Comparison of ENCODE assay signal across 9 mouse cellular contexts in genomic region chr8:89045218-89045601, GRCm38 (mm10). TPM values are rescaled to one million over a fixed set of nuclear protein-coding genes. Genes with fewer than 3 reads are reported as not detected.
DNase-seq lines count a peak whose midpoint lies in the region; ATAC-seq and TF ChIP-seq lines count a peak whose summit lies in the region.
"Had no signal": no experiment of that assay in that cellular context is flagged by ENCODE, and none has a peak within 500 bp of the region (broad histone marks: within the 10 kb centered on the region; RNA-seq: fewer than 3 reads in every experiment).

No protein-coding gene starts in this region.

- H3K27me3 ChIP-seq in hindbrain, embryonic 11.5 days (ENCODE audit: control insufficient read depth, insufficient read depth, low read length): peaks cover 23% of the 10 kb centered on the region
- peaks cover 78% of the 10 kb centered on the region for H3K27me3 ChIP-seq in liver, embryonic 14.5 days (ENCODE audit: control insufficient read depth, insufficient read depth, low read length)
- peaks cover 28% of the 10 kb centered on the region for H3K27me3 ChIP-seq in stomach, postnatal 0 days (ENCODE audit: control insufficient read depth, insufficient read depth, low read length)

- no peak for TF ChIP-seq EP300 in liver, embryonic 14.5 days (IDR thresholded peaks at IDR 0.05; ENCODE audit: low read depth)
- no peak for TF ChIP-seq EP300 in stomach, postnatal 0 days (optimal IDR thresholded peaks at IDR 0.05)

- DNase-seq in right cerebral cortex, postnatal 25 days: peak; percentile 14
- no peak for DNase-seq in right cerebral cortex, adult 2 months (ENCODE audit: low spot score in 2 of 2)
- no peak for DNase-seq in hindbrain, embryonic 11.5 days (ENCODE audit: low spot score)
- no peak for DNase-seq in liver, embryonic 14.5 days (ENCODE audit: low read depth in 3 of 3, low spot score in 3 of 3)
- peak; percentile 17 for DNase-seq in stomach, postnatal 0 days (ENCODE audit: low spot score)
- no peak for DNase-seq in lung, adult 18-20 months
- DNase-seq in urinary bladder, adult 18-20 months (ENCODE audit: low spot score in 2 of 2): no peak
- no peak for DNase-seq in thymus, postnatal 25 days

- H3K9me3 ChIP-seq in hindbrain, embryonic 11.5 days (ENCODE audit: control insufficient read depth, low read length): no peaks in the 10 kb centered on the region
- no peaks in the 10 kb centered on the region for H3K9me3 ChIP-seq in liver, embryonic 14.5 days (ENCODE audit: control insufficient read depth, low read length)
- no peaks in the 10 kb centered on the region for H3K9me3 ChIP-seq in stomach, postnatal 0 days (ENCODE audit: control insufficient read depth, low read length)
- H3K9me3 ChIP-seq: lung, embryonic 15.5 days had no signal

- H3K9ac ChIP-seq in hindbrain, embryonic 11.5 days (ENCODE audit: low read depth, low read length): peak overlapping the region; percentile 96
- no peak overlapping the region for H3K9ac ChIP-seq in liver, embryonic 14.5 days (replicated peaks)
- no peak overlapping the region for H3K9ac ChIP-seq in stomach, postnatal 0 days (ENCODE audit: low read length)
- H3K9ac ChIP-seq: lung, embryonic 15.5 days had no signal

- H3K4me2 ChIP-seq in hindbrain, embryonic 11.5 days (replicated peaks; ENCODE audit: low read depth, low read length): peak overlapping the region; percentile 77
- peak overlapping the region; percentile 49 for H3K4me2 ChIP-seq in liver, embryonic 14.5 days (ENCODE audit: low read depth)
- H3K4me2 ChIP-seq in stomach, postnatal 0 days (replicated peaks; ENCODE audit: low read depth): peak overlapping the region; percentile 17; the same call in 1 of the 2 replicates
- H3K4me2 ChIP-seq: lung, embryonic 15.5 days had no signal

- no peaks in the 10 kb centered on the region for H3K36me3 ChIP-seq in hindbrain, embryonic 11.5 days (ENCODE audit: control insufficient read depth, insufficient read depth, low read length)
- H3K36me3 ChIP-seq in liver, embryonic 14.5 days (replicated peaks; ENCODE audit: control insufficient read depth, insufficient read depth, low read depth): no peaks in the 10 kb centered on the region
- no peaks in the 10 kb centered on the region for H3K36me3 ChIP-seq in stomach, postnatal 0 days (ENCODE audit: control insufficient read depth, insufficient read depth, low read length)
- H3K36me3 ChIP-seq: lung, embryonic 15.5 days had no signal

- peak overlapping the region; percentile 99 for H3K27ac ChIP-seq in hindbrain, embryonic 11.5 days (ENCODE audit: low read depth, low read length)
- H3K27ac ChIP-seq in liver, embryonic 14.5 days: no peak overlapping the region
- no peak overlapping the region for H3K27ac ChIP-seq in stomach, postnatal 0 days (replicated peaks)
- H3K27ac ChIP-seq: lung, embryonic 15.5 days had no signal

- peak overlapping the region; percentile 86 for H3K4me3 ChIP-seq in hindbrain, embryonic 11.5 days (ENCODE audit: low read depth, low read length)
- H3K4me3 ChIP-seq in liver, embryonic 14.5 days (ENCODE audit: insufficient read depth in 1 of 2, low read depth in 2 of 2, low read length in 2 of 2): peak overlapping the region in 1 of 2 experiments; percentile 8; a peak in 1 of 4 replicates
- H3K4me3 ChIP-seq in stomach, postnatal 0 days (ENCODE audit: low read depth, low read length): peak overlapping the region; percentile 8; the same call in 1 of the 2 replicates
- H3K4me3 ChIP-seq: lung, embryonic 15.5 days had no signal

- TF ChIP-seq CTCF in liver, embryonic 14.5 days (IDR thresholded peaks at IDR 0.05; ENCODE audit: low read depth): no peak
- TF ChIP-seq CTCF in stomach, postnatal 0 days (IDR thresholded peaks at IDR 0.05; ENCODE audit: low read depth): no peak

- under 1% methylated on average over 30 of the region's 30 CpGs for WGBS in hindbrain, embryonic 11.5 days
- 1% methylated on average over 30 of the region's 30 CpGs for WGBS in liver, embryonic 14.5 days (ENCODE audit: insufficient replicate concordance)
- WGBS in stomach, postnatal 0 days: 5% methylated on average over 29 of the region's 30 CpGs

- H3K4me1 ChIP-seq in hindbrain, embryonic 11.5 days (replicated peaks; ENCODE audit: control insufficient read depth, insufficient read depth, low read length): 0 out of 2 replicates have a peak, but pooled peaks cover 3% of the 10 kb centered on the region
- no peaks in the 10 kb centered on the region for H3K4me1 ChIP-seq in liver, embryonic 14.5 days (replicated peaks; ENCODE audit: control insufficient read depth in 2 of 2, insufficient read depth in 2 of 2, low read length in 1 of 2)
- peaks cover 7% of the 10 kb centered on the region; the same call in 1 of the 2 replicates for H3K4me1 ChIP-seq in stomach, postnatal 0 days (replicated peaks; ENCODE audit: control insufficient read depth, insufficient read depth)

- ATAC-seq in hindbrain, embryonic 11.5 days (ENCODE audit: low FRiP score): no peak
- ATAC-seq in liver, embryonic 14.5 days (ENCODE audit: insufficient read depth): no peak
- ATAC-seq in stomach, postnatal 0 days (ENCODE audit: low FRiP score, low TSS enrichment): no peak

RNA-seq across cellular contexts. Expression of gene Sall1, which starts 1.2 kb away (rescaled TPM):
- 18.7 and 20.8 TPM in 2 replicates for polyA plus RNA-seq in hindbrain, embryonic 11.5 days (2014; fragmentation: Nextera tagmentation; extraction: Ambion mirVana)
- polyA plus RNA-seq in liver, embryonic 14.5 days (2012; rRNA removed): 1.6 and 1.7 TPM in 2 replicates
- 1.0 and 1.1 TPM in 2 replicates for polyA plus RNA-seq in liver, embryonic 14.5 days (2014; fragmentation: Nextera tagmentation; extraction: Ambion mirVana)
- 0.76 and 0.83 TPM in 2 replicates for polyA plus RNA-seq in stomach, postnatal 0 days (2015; fragmentation: Nextera tagmentation; extraction: Ambion mirVana)

Comparison
In these comparisons a context has a peak if more than half of its experiments do, and no peak if none do; other contexts are left out.
1. DNase-seq: peak in right cerebral cortex, postnatal 25 days (single experiment) and stomach, postnatal 0 days (single experiment); none in right cerebral cortex, adult 2 months (0 of 2), hindbrain, embryonic 11.5 days (single experiment), liver, embryonic 14.5 days (0 of 3), lung, adult 18-20 months (0 of 2), urinary bladder, adult 18-20 months (0 of 2) and thymus, postnatal 25 days (single experiment).
2. H3K4me2 ChIP-seq: peak in every context shown above with its lines; median percentile 77 in hindbrain, embryonic 11.5 days; 49 in liver, embryonic 14.5 days; 17 in stomach, postnatal 0 days.